Mouse (Mus musculus) forebrain, embryonic 12.5 days (tissue): Measurements from ENCODE around the gene Mymk. TPM values are rescaled to one million over a fixed set of nuclear protein-coding genes. Genes with fewer than 3 reads are reported as not detected.

Source experiments
- ATAC-seq: fragments of 200-750 bp; cut with Nextera tagmentation; 2 replicates; pipeline ENCODE4 v1.8.0; 2017; ENCODE audit warnings: moderate TSS enrichment; ENCODE audit not compliant: low FRiP score
- H3K27ac ChIP-seq: fragments of 300-500 bp; sonication (generic); 2 replicates; pipeline ENCODE4 v1.5.1; 2016; ENCODE audit warnings: mild to moderate bottlenecking
- H3K27me3 ChIP-seq: fragments of 300-500 bp; sonication (generic); 2 replicates; pipeline ENCODE4 v1.6.1; 2016; ENCODE audit warnings: mild to moderate bottlenecking
- H3K36me3 ChIP-seq: fragments of 300-500 bp; sonication (generic); replicated peaks from 2 replicates; pipeline ENCODE4 v1.6.1; 2016; ENCODE audit warnings: mild to moderate bottlenecking
- H3K4me1 ChIP-seq: fragments of 300-500 bp; sonication (generic); 2 replicates; pipeline ENCODE4 v1.6.1; 2016
- H3K4me2 ChIP-seq: fragments of 300-500 bp; sonication (generic); 2 replicates; pipeline ENCODE4 v1.6.1; 2016; ENCODE audit warnings: mild to moderate bottlenecking, moderate library complexity
- H3K4me3 ChIP-seq: fragments of 300-500 bp; sonication (generic); replicated peaks from 2 replicates; pipeline ENCODE4 v1.5.1; 2016; ENCODE audit warnings: mild to moderate bottlenecking
- H3K9ac ChIP-seq: fragments of 300-500 bp; sonication (generic); 2 replicates; pipeline ENCODE4 v1.6.1; 2016; ENCODE audit warnings: mild to moderate bottlenecking
- H3K9me3 ChIP-seq: fragments of 300-500 bp; sonication (generic); 2 replicates; pipeline ENCODE4 v1.6.1; 2016
- WGBS: fragments of 180-500 bp; shearing (Covaris S2); methylation state at CpG from one replicate; pipeline ENCODE4 v1.1.7; 2016; 5-methylcytosine and 5-hydroxymethylcytosine counted together
- polyA plus RNA-seq: library from polyadenylated mRNA; unstranded; fragments of >200 nt; fragmentation: Nextera tagmentation; extraction: Ambion mirVana; gene quantifications from 2 replicates; pipeline ENCODE4 v1.2.1, GENCODE M21; 2016

The Mymk gene
- polyA plus RNA-seq, 1 experiment from 2014 or later: 0.26 TPM

DNA sequence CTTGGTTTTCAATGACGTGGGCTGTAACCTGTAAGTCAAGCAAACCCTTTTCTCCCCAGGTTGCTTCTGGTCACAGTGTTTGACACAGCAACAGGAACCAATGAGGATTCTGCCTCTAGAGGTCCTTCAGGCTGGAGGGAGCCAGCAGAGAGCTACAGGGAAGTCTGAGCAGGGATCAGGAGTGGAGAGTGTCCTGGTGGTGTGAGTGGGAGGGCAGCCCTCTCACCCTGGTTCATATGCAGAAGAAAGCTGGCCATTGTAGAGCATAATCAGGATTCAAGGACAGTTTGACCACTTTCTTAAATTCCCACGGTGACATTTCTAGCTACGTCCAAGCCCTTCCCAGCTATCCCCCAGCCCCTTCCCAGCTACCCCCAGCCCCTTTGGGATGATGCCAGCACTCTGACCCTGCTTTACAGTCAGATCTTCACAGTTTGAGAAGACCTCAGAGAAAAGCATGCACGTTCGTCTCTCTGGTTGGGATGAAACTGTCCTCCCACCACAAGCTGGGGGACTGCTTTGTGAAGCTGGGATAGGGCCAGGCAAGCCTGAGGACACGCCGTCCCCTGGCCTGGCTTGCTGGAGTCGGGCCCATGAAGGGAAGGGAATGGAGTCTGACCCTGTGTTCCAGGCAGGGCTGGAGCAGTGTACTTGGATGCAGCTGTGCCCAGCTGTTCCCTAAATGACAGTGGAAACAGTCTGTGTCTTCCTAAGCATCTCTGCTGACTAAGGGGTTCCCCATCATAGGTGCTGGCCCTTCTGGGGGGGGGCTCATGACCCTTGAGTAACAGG, 25.8 kb downstream of the Mymk start:
- H3K27me3 ChIP-seq: 0 out of 2 replicates have a peak, but pooled peaks cover 10% of the 10 kb centered on the region

DNA sequence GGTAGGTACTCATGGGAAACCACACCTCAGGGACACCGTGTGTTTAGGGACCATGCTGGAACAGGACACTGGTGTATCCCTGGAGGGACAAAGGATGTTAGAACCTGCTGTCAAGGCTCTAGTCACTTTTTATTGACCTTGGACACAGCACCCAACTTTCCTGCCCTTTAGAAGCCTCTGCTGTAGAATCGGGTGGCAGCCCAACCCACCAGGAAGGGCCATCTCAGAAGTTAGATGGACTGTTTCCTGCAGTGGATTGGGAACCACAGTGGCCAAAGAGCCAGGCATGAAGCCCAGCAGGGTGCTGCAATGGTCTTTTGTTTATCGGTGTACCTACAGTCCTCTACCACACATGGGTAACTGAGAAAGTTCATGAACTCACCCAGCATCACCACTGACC, 27.3 kb downstream of the Mymk start:
- Histone ChIP-seq H3K4me2 (no peak overlapping the region), H3K4me1 (no peaks in the 10 kb centered on the region), H3K36me3 (no peaks in the 10 kb centered on the region), H3K4me3 (no peak overlapping the region), H3K27me3 (0 out of 2 replicates have a peak, but pooled peaks cover 10% of the 10 kb centered on the region), H3K27ac (no peak overlapping the region), H3K9me3 (no peaks in the 10 kb centered on the region), H3K9ac (no peak overlapping the region)
- WGBS: 76% methylated on average over 3 of the region's 3 CpGs
- ATAC-seq: no peak

More for the DNA sequence above, 25.8 kb downstream of the Mymk start:
- Histone ChIP-seq H3K4me3 (no peak overlapping the region), H3K4me1 (no peaks in the 10 kb centered on the region), H3K4me2 (no peak overlapping the region), H3K9ac (no peak overlapping the region), H3K9me3 (no peaks in the 10 kb centered on the region), H3K36me3 (no peaks in the 10 kb centered on the region), H3K27ac (no peak overlapping the region)
- WGBS: 70% methylated on average over 8 of the region's 8 CpGs
- no peak for ATAC-seq

DNA sequence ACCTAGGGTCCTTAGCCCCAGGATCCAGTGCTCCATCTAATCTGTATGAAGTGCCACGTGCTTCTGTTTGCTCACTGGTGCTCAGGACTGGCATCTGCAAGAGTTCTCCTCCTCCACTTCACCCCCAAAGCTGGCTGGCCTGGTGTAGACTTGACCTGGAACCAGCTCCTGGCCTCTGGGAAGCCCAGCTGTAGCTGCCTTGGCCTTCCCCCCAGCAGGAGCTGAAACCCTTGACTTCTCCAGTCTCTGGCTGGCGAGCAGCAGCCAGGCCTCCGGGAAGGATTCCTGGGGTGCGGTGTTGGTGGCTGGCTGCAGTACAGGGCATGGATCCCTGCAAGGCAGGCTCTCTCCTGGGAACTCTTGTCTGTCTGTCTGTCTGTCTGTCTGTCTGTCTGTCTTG, 27.8 kb downstream of the Mymk start:
- Histone ChIP-seq H3K36me3 (no peaks in the 10 kb centered on the region), H3K4me1 (no peaks in the 10 kb centered on the region), H3K4me3 (no peak overlapping the region), H3K9me3 (no peaks in the 10 kb centered on the region), H3K4me2 (no peak overlapping the region), H3K27me3 (0 out of 2 replicates have a peak, but pooled peaks cover 10% of the 10 kb centered on the region), H3K27ac (no peak overlapping the region), H3K9ac (no peak overlapping the region)
- no peak for ATAC-seq
- WGBS: 81% methylated on average over 4 of the region's 4 CpGs

DNA sequence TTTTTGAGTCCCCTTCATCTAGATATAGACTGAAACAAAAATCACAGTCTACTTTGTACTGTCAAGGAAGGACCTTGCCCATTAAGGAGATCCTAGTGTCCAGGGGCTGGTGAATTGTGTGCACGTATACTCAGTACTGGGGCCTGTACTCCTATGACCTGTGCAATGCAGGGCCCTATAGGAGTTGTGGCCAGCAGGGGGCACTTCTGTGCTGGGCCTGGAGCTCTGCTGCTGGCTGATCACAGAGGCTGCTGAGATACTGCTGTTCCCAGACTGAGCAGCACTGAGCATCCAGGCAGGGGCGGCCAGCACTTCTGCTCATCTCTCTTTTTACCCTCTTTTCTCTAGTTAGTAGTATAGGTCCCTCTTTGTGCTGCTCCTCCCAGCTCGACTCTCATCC, 28.5 kb downstream of the Mymk start:
- Histone ChIP-seq H3K4me1 (no peaks in the 10 kb centered on the region), H3K4me3 (no peak overlapping the region), H3K27me3 (0 out of 2 replicates have a peak, but pooled peaks cover 10% of the 10 kb centered on the region), H3K36me3 (no peaks in the 10 kb centered on the region), H3K9ac (no peak overlapping the region), H3K27ac (no peak overlapping the region), H3K4me2 (no peak overlapping the region), H3K9me3 (no peaks in the 10 kb centered on the region)
- 18% methylated on average over 3 of the region's 3 CpGs for WGBS
- peak; percentile 85 for ATAC-seq

DNA sequence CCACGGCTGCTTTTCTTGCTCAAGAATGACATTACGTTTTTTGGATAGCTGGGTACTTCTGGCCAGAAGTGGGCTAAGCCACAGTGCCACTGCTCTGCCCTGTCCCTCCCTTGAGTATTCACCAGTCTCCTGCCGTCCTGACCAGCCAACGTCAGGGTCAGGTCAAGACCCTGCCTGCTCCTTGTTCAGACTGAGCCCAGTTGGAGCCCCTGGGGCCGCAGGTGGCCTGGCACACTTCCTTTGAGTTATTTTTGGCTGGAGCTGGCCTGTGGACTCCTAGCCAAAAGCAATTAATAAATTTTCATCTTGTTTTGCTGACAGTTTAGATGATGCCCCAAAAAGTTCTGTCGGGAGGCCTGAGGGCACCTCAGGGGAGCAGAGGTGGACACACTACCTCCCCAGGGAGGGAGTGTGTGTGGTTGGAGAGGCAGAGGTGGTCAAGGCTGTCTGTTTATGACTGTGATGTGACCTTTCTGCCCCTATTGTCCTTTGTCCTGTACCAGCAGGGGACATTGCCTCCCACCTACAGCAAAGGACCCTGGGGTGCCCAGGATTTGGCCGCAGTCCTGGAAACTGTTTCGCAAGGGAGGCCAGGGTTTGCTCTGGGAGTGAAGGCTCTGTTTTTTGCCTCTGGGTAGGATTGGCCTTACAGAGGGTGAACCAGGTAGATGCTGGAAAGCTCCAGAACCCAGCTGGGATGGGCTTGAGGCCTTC, 29.7 kb downstream of the Mymk start:
- no peaks in the 10 kb centered on the region for H3K4me1 ChIP-seq
- H3K27me3 ChIP-seq: 0 out of 2 replicates have a peak, but pooled peaks cover 10% of the 10 kb centered on the region
- no peak overlapping the region for H3K27ac ChIP-seq
- no peak for ATAC-seq
- no peak overlapping the region for H3K4me3 ChIP-seq
- WGBS: 77% methylated on average over 8 of the region's 8 CpGs
- no peak overlapping the region; the same call in 1 of the 2 replicates for H3K4me2 ChIP-seq
- no peaks in the 10 kb centered on the region for H3K9me3 ChIP-seq
- no peak overlapping the region for H3K9ac ChIP-seq
- H3K36me3 ChIP-seq: no peaks in the 10 kb centered on the region

DNA sequence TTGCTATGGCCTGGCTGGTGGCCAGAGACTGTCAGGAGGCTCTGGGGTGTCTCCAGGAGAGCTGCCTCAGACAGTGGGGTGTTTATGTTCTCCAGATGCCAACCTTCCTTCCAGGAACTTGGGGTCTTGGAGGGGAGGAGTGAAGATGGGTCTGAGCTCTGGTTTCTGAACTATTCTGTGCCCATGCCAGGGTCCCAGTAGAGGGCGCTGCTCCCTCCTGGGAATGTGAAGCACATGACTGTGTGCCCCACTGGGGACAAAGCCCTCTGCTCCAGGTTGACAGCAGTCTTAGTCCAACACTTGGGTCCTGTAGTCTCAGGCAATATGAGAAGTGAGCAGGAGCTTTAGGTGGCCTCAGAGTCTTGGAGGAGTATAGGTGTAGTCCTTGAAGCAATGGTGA, 32.7 kb downstream of the Mymk start:
- no peaks in the 10 kb centered on the region for H3K36me3 ChIP-seq
- H3K4me2 ChIP-seq: no peak overlapping the region
- no peaks in the 10 kb centered on the region for H3K9me3 ChIP-seq
- 8% methylated on average over 1 of the region's 1 CpGs for WGBS
- peaks cover 4% of the 10 kb centered on the region; the same call in 1 of the 2 replicates for H3K4me1 ChIP-seq
- 0 out of 2 replicates have a peak overlapping the region, but pooled peaks have one; percentile 22 for H3K9ac ChIP-seq
- H3K27me3 ChIP-seq: 0 out of 2 replicates have a peak, but pooled peaks cover 7% of the 10 kb centered on the region
- no peak overlapping the region for H3K27ac ChIP-seq
- no peak for ATAC-seq
- no peak overlapping the region for H3K4me3 ChIP-seq

DNA sequence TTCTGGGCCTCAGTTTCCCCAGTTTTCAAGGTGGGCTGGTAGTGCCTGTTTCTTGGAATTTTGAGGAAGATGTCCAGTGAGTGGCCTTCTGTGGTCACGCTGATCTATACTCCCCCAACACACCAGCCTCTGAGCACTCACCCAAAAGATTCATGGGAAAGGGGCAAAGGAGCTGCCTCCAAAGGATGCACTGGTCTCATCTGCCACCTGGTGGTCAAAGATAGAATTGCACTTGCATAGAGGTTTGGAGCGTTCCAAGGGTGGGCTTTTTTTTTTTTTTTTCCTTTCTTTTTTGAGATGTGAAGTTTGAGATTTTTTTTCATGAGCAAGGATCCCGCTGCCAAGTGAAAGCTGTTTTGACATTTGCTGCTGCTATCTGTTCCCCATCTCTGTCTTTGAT, 33.4 kb downstream of the Mymk start:
- Histone ChIP-seq H3K9ac (no peak overlapping the region), H3K36me3 (no peaks in the 10 kb centered on the region), H3K4me3 (no peak overlapping the region), H3K4me2 (no peak overlapping the region), H3K9me3 (no peaks in the 10 kb centered on the region), H3K27me3 (0 out of 2 replicates have a peak, but pooled peaks cover 5% of the 10 kb centered on the region), H3K27ac (no peak overlapping the region), H3K4me1 (peaks cover 4% of the 10 kb centered on the region; the same call in 1 of the 2 replicates)
- 3% methylated on average over 3 of the region's 3 CpGs for WGBS
- peak; percentile 59; the same call in 1 of the 2 replicates for ATAC-seq

DNA sequence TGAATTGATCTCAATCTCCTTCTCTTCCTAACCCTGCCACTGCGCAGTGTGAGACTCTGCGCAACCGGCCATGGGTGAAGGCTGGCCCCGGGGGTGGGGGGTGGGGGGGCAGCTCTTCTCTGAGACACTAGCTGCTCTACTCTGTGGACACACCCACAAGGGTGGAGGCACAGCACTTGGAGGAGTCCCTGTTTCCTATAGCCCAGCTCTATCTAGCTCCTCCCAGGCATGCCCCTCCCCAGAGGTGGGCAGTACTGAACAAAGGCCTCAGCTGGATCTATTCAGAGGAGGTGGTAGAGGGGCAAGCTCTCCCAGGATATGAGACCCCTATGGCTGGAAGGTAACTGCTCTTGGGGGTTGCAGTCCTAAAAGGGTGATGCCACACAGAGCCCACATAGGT, 35.0 kb downstream of the Mymk start:
- WGBS: 55% methylated on average over 4 of the region's 4 CpGs
- H3K9ac ChIP-seq: no peak overlapping the region

DNA sequence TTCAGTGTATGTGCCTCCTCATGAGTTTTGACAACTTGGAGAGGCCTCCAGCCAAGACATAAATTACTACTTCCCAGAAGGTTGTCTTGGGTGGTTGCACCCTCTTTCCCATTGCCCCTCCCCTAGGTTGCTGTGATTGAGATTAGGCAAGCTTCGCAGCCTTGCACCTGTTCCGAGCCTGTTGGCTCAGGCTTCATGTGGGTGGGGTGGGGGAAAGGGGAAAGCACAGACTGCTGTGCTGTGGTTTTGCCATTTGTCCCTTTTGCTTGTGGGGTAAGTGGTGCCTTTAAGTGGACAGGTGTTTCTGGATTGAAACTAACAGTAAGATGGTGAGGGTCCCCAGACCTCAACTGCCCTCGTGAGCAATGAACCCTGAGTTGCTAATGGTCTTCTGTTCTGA, 36.0 kb downstream of the Mymk start:
- ATAC-seq: no peak

More for the DNA sequence above, 35.0 kb downstream of the Mymk start:
- H3K4me1 ChIP-seq: peaks cover 4% of the 10 kb centered on the region; the same call in 1 of the 2 replicates
- no peak overlapping the region for H3K4me2 ChIP-seq
- no peak overlapping the region for H3K27ac ChIP-seq
- no peak for ATAC-seq
- H3K9me3 ChIP-seq: no peaks in the 10 kb centered on the region
- H3K36me3 ChIP-seq: no peaks in the 10 kb centered on the region
- no peak overlapping the region for H3K4me3 ChIP-seq
- H3K27me3 ChIP-seq: 0 out of 2 replicates have a peak, but pooled peaks cover 5% of the 10 kb centered on the region

DNA sequence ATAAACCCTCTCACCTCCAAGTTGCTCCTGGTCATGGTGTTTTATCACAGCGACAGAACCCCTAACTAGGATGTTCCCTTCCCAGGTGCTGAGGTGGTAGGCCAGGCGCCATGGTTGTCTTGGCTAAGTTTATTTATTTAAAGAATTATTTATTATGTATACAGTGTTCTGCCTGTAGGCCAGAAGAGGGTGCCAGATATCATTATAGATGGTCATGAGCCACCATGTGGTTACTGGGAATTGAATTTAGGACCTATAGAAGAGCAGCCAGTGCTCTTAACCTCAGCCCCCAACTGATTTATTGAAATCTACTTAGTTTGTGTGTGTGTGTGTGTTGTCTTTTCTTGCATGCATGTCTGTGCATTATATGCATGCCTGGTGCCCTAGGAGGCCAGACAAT, 39.6 kb downstream of the Mymk start:
- Histone ChIP-seq H3K9me3 (no peaks in the 10 kb centered on the region), H3K4me1 (peaks cover 11% of the 10 kb centered on the region), H3K4me2 (no peak overlapping the region), H3K36me3 (no peaks in the 10 kb centered on the region), H3K27ac (no peak overlapping the region), H3K9ac (no peak overlapping the region), H3K4me3 (no peak overlapping the region), H3K27me3 (peaks cover 16% of the 10 kb centered on the region)
- no peak for ATAC-seq
- WGBS: 80% methylated on average over 2 of the region's 2 CpGs

More for the DNA sequence above, 36.0 kb downstream of the Mymk start:
- H3K27ac ChIP-seq: no peak overlapping the region
- WGBS: 79% methylated on average over 3 of the region's 3 CpGs
- no peaks in the 10 kb centered on the region for H3K27me3 ChIP-seq
- no peaks in the 10 kb centered on the region for H3K36me3 ChIP-seq
- H3K4me1 ChIP-seq: peaks cover 4% of the 10 kb centered on the region; the same call in 1 of the 2 replicates
- no peak overlapping the region for H3K4me3 ChIP-seq
- H3K9ac ChIP-seq: no peak overlapping the region
- H3K9me3 ChIP-seq: no peaks in the 10 kb centered on the region
- H3K4me2 ChIP-seq: no peak overlapping the region

DNA sequence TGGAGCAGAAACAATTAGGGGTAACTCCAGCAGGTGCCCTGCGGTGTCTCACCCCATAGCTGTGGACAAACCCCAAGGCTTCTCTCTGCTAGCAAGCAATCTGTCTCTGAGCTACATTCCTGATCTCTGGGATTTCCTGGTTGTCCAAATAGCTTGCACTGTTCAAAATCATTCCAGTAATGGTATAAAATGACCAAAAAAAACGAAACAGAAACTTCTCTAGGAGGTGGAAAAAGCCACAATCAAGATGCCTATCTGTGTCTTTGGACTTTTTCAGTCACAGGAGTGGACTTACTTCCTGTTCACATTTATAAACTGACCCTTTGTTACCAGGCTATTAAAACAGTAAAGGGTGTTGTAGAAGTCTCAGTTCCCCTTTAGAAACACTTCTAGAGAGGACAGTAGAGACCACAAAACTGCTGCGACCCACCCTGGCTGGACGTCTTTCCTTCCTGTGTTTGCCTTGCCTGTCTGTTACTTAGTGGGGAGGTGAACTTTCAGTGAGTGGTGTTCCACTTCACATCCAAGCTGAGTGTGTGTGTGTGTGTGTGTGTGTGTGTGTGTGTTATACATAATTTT, 43.5 kb downstream of the Mymk start:
- no peak overlapping the region for H3K27ac ChIP-seq
- H3K27me3 ChIP-seq: peaks cover 19% of the 10 kb centered on the region
- 80% methylated on average over 4 of the region's 4 CpGs for WGBS
- ATAC-seq: 0 out of 2 replicates have a peak, but pooled peaks have one; percentile 1
- H3K9ac ChIP-seq: 0 out of 2 replicates have a peak overlapping the region, but pooled peaks have one; percentile 47
- no peaks in the 10 kb centered on the region for H3K9me3 ChIP-seq
- H3K4me3 ChIP-seq: peak overlapping the region; percentile 28
- peak overlapping the region; percentile 52 for H3K4me2 ChIP-seq
- no peaks in the 10 kb centered on the region for H3K36me3 ChIP-seq
- peaks cover 10% of the 10 kb centered on the region for H3K4me1 ChIP-seq
